Mouse (Mus musculus) liver, embryonic 15.5 days (tissue): ENCODE measurements around the gene Kifap3. TPM values are rescaled to one million over a fixed set of nuclear protein-coding genes. Genes with fewer than 3 reads are reported as not detected.

Experiments
- ATAC-seq: fragments of 200-750 bp; cut with Nextera tagmentation; 2 replicates; pipeline ENCODE4 v1.8.0; 2017; ENCODE audit warnings: moderate number of reproducible peaks, mild to moderate bottlenecking, moderate library complexity; ENCODE audit not compliant: insufficient read depth
- H3K27ac ChIP-seq: fragments of 300-500 bp; sonication (generic); replicated peaks from 2 replicates; pipeline ENCODE4 v1.5.1; 2015; ENCODE audit warnings: mild to moderate bottlenecking, inconsistent platforms
- H3K27me3 ChIP-seq: fragments of 300-500 bp; sonication (generic); 2 replicates; pipeline ENCODE4 v1.6.1; 2015; ENCODE audit warnings: mild to moderate bottlenecking, inconsistent platforms
- H3K36me3 ChIP-seq: fragments of 300-500 bp; sonication (generic); replicated peaks from 2 replicates; pipeline ENCODE4 v1.6.1; 2015; ENCODE audit warnings: moderate library complexity, mild to moderate bottlenecking, inconsistent platforms
- H3K4me1 ChIP-seq: fragments of 300-500 bp; sonication (generic); replicated peaks from 2 replicates; pipeline ENCODE4 v1.6.1; 2015; ENCODE audit warnings: inconsistent platforms
- H3K4me2 ChIP-seq: fragments of 300-500 bp; sonication (generic); 2 replicates; pipeline ENCODE4 v1.6.1; 2015; ENCODE audit warnings: moderate library complexity, mild to moderate bottlenecking, inconsistent platforms
- H3K4me3 ChIP-seq: fragments of 300-500 bp; sonication (generic); replicated peaks from 2 replicates; pipeline ENCODE4 v1.5.1; 2015; ENCODE audit warnings: mild to moderate bottlenecking, inconsistent platforms
- H3K9ac ChIP-seq: fragments of 300-500 bp; sonication (generic); 2 replicates; pipeline ENCODE4 v1.6.1; 2015; ENCODE audit warnings: moderate library complexity, mild to moderate bottlenecking, inconsistent platforms
- H3K9me3 ChIP-seq: fragments of 300-500 bp; sonication (generic); replicated peaks from 2 replicates; pipeline ENCODE4 v1.6.1; 2016; ENCODE audit warnings: inconsistent platforms
- WGBS: fragments of 180-500 bp; shearing (Covaris S2); methylation state at CpG from one replicate; pipeline ENCODE4 v1.1.7; 2015; ENCODE audit warnings: mixed read lengths; ENCODE audit not compliant: insufficient replicate concordance; 5-methylcytosine and 5-hydroxymethylcytosine counted together
- polyA plus RNA-seq: library from polyadenylated mRNA; unstranded; fragments of >200 nt; fragmentation: Nextera tagmentation; extraction: Ambion mirVana; gene quantifications from 2 replicates; pipeline ENCODE4 v1.2.1, GENCODE M21; 2015

Kifap3 gene
- polyA plus RNA-seq, 1 experiment from 2014 or later, result 2.0 TPM

DNA sequence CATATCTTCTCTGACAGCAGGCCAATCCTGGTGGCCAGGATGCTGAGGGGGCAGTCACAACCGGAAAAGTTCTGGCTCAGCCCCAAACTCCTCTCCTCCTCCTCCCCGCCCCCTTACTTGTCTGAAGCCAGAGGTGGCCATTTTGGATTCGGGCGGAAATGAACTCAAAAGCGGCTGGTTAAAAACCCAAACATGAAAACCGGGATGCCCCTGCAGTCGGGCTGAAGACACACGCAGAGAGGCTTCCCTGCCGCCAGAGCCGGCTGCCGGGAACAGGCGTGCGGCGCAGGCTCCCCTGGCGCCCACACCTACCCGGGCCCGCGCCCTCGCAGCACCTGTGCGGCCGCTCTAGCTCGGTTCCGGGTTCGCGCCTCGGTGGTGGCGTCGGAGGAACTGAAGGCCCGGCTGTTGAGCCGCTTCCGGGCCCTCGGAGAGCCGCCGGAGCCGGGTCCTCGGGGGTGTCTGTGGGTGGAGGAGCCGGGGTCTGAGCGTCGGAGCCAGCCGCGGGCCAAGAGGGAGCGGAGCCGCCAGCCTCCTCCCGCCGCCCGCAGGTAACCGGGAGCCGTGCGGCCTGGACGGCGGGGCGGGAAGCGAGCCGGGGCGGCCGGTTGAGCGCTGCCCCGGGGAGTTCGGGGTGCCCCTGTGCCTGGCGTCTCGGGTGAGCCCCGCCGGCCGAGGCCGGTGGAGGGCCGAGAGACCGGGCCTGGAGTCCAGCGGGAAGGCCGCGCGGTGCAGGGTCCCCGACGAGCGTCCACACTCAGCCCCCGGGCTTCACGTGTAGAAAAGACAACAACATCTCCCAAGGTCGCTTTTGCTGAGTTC, 150.5 kb downstream of the Kifap3 start:
- peak; percentile 92 for ATAC-seq
- under 1% methylated on average over 74 of the region's 77 CpGs for WGBS

DNA sequence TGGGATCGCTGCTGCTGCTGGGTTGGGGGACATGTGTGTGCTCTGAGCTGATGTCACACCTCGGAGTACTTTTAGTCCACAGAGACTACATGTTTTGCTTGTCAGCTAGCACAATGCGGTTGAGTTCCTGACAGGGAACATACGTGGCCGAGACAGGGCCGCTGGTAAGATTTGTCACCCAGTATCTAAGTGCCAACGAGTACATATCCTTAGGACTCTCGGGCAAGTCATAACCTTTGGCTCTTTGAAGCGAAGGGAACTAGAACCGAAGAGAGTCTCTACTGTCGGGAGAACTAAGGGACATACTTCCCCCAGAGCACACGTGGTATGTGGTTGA, 151.0 kb downstream of the Kifap3 start:
- WGBS, result 1% methylated on average over 12 of the region's 12 CpGs
- H3K4me2 ChIP-seq, result peak overlapping the region; percentile 80

More for the DNA sequence above, 150.5 kb downstream of the Kifap3 start:
- peak overlapping the region; percentile 80 for H3K4me2 ChIP-seq
- peaks cover 31% of the 10 kb centered on the region for H3K4me1 ChIP-seq
- H3K4me3 ChIP-seq, result peak overlapping the region; percentile 97
- H3K36me3 ChIP-seq, result peaks cover 18% of the 10 kb centered on the region
- peak overlapping the region; percentile 74 for H3K27ac ChIP-seq
- H3K9ac ChIP-seq, result peak overlapping the region; percentile 92
- H3K9me3 ChIP-seq, result no peaks in the 10 kb centered on the region
- no peaks in the 10 kb centered on the region for H3K27me3 ChIP-seq

DNA sequence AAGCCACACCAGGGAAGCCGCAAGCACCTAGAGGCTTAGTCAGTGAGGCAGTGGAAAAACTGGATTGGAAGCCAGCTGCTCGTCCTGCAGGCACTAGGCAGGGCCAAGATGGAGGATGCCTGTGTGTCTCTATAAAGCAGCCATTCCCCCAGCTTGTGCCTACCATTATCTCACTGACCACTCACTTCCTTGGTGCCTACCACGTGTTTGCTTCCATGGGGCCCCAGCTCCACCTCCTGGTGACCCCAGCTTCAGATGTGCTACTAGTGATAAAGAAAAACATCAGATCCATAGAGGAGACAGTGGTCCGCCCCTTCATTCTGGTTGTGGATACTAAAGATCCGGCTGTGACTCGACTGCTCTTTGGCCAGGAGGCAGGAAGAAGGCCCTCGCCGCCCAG, 152.4 kb downstream of the Kifap3 start:
- peak overlapping the region; percentile 80 for H3K4me2 ChIP-seq
- peak overlapping the region; percentile 97; the same call in 1 of the 2 replicates for H3K4me3 ChIP-seq
- H3K9ac ChIP-seq, result 0 out of 2 replicates have a peak overlapping the region, but pooled peaks have one; percentile 15
- no peaks in the 10 kb centered on the region for H3K9me3 ChIP-seq
- no peaks in the 10 kb centered on the region for H3K27me3 ChIP-seq
- 50% methylated on average over 8 of the region's 8 CpGs for WGBS
- peaks cover 31% of the 10 kb centered on the region for H3K4me1 ChIP-seq
- peak; percentile 6; the same call in 1 of the 2 replicates for ATAC-seq
- H3K27ac ChIP-seq, result peak overlapping the region; percentile 14; the same call in 1 of the 2 replicates
- peaks cover 37% of the 10 kb centered on the region for H3K36me3 ChIP-seq

More for the DNA sequence above, 151.0 kb downstream of the Kifap3 start:
- peak overlapping the region; percentile 97 for H3K4me3 ChIP-seq
- peak overlapping the region; percentile 74 for H3K27ac ChIP-seq
- ATAC-seq, result peak; percentile 20
- peak overlapping the region; percentile 92 for H3K9ac ChIP-seq
- peaks cover 24% of the 10 kb centered on the region for H3K36me3 ChIP-seq
- no peaks in the 10 kb centered on the region for H3K27me3 ChIP-seq
- no peaks in the 10 kb centered on the region for H3K9me3 ChIP-seq
- peaks cover 31% of the 10 kb centered on the region for H3K4me1 ChIP-seq

DNA sequence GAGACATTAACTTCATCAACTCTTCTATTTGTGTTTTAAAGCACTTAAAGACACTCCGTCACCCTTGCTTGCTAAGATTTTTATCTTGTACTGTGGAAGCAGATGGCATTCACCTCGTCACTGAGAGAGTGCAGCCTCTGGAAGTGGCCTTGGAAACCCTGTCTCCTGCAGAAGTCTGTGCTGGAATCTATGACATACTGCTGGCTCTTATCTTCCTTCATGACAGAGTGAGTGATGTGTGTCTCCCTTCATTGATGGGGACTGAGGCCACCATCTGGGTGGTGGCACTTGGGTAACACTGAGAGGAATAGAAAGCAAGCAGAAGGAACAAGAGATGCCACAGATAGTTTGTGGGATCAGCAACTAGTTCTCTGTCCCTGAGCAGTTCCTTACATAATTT, 155.2 kb downstream of the Kifap3 start:
- peaks cover 23% of the 10 kb centered on the region for H3K4me1 ChIP-seq
- no peaks in the 10 kb centered on the region for H3K9me3 ChIP-seq
- ATAC-seq, result no peak
- no peak overlapping the region for H3K27ac ChIP-seq
- no peak overlapping the region for H3K4me2 ChIP-seq
- H3K9ac ChIP-seq, result no peak overlapping the region
- H3K36me3 ChIP-seq, result peaks cover 61% of the 10 kb centered on the region
- whole genome bisulfite sequencing, result 68% methylated on average over 2 of the region's 2 CpGs
- H3K27me3 ChIP-seq, result no peaks in the 10 kb centered on the region
- H3K4me3 ChIP-seq, result no peak overlapping the region

DNA sequence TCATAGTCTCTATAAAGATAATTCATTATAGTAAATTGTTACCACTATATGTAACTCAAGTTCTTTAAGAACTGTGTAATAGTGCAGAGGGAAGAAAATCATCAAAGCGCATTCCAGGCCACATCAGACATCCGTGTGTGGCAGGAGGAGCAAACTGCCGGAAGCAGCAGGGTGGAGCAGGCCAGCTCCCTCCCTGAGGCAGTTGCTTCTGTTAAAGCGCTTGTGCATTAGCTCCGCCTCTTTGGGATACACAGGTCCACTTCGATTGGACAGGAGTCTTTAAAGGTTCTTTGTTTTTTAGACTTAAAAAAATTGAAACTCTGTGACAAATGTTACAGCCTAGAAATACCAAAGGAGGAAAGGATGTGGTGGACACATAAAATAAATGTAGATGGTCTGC, 162.7 kb downstream of the Kifap3 start:
- Histone ChIP-seq H3K27ac (no peak overlapping the region), H3K36me3 (peaks cover 94% of the 10 kb centered on the region), H3K4me1 (no peaks in the 10 kb centered on the region), H3K4me2 (no peak overlapping the region), H3K9me3 (no peaks in the 10 kb centered on the region), H3K9ac (no peak overlapping the region), H3K27me3 (no peaks in the 10 kb centered on the region), H3K4me3 (no peak overlapping the region)
- WGBS, result 70% methylated on average over 6 of the region's 6 CpGs
- no peak for ATAC-seq

DNA sequence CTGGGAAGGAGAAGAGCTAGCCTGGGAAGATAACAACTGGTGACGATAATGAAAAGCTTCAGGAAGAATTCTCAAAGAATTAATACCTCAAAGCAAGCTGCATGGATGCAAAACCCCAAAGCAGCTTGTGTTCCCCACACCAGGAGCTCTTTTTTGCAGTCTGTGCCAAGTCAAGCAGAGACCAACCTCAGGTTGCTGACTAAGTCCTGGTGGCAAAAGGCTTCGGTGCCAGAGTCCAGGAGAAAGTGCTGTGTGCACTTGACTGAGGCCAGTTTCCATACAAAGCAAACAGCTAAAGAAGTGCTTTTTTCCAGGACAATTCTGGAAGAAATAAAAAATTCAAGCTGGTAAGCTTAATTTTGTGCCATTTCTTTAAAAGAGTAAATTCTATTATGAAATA, 174.0 kb downstream of the Kifap3 start:
- Histone ChIP-seq H3K4me1 (no peaks in the 10 kb centered on the region), H3K27ac (no peak overlapping the region), H3K4me3 (no peak overlapping the region), H3K9me3 (no peaks in the 10 kb centered on the region), H3K36me3 (peaks cover 77% of the 10 kb centered on the region), H3K27me3 (no peaks in the 10 kb centered on the region), H3K4me2 (no peak overlapping the region), H3K9ac (no peak overlapping the region)
- ATAC-seq, result no peak
- 76% methylated on average over 2 of the region's 2 CpGs for WGBS

DNA sequence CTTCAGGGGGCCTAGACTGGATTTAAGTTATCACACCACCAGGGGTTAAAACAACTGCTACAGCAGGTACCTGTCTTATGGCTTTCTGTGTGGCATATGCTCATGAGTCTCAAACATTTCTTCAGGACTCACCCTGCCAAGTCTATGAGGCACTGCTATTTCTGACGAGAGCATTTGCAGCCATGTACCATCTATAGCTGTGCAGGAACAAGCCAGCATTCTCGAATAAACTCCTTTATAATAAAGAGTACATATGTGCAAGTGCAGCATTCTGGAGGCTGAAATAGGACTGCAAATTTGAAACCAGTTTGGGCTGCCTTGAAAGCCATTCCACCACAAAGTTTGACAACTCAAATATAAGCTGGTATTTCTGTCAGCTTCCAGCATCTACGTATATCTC, 178.7 kb downstream of the Kifap3 start:
- peaks cover 51% of the 10 kb centered on the region for H3K36me3 ChIP-seq
- no peaks in the 10 kb centered on the region for H3K9me3 ChIP-seq
- WGBS, result 67% methylated on average over 3 of the region's 3 CpGs
- no peaks in the 10 kb centered on the region for H3K27me3 ChIP-seq
- no peak overlapping the region for H3K4me3 ChIP-seq
- H3K4me2 ChIP-seq, result no peak overlapping the region
- no peaks in the 10 kb centered on the region for H3K4me1 ChIP-seq
- no peak overlapping the region for H3K9ac ChIP-seq
- no peak overlapping the region for H3K27ac ChIP-seq
- no peak for ATAC-seq

DNA sequence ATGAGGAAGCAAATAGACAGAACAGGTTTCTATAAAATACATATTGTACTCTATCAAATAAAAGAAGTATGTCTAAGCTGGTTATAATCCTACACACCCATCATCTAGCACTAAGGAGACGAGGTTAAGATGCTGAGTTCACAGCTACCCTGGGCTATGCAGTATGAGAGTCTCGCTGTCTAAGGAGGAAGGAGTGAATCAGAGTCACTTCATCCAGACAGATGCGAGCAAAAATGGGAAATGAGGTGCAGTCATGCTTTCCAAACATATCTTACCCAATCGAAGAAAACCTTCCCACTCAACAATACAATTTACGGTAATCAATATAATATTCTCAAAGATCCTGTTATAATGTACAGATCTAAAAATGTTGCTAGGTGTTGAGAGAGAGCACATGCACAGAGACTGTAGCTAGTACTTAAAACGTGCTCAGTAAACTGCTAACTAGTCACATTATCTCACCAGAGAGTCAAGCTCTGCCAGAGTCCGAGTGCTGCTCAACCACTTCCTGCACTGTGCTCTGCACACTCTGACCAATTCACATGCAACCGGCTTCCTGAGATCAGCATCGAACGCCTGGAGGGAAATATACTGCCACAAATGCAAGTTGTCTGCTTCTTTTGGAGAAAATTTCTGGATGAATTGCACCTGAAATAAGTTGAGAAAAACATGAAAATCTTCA, 184.8 kb downstream of the Kifap3 start:
- no peak overlapping the region for H3K9ac ChIP-seq
- ATAC-seq, result no peak
- WGBS, result 42% methylated on average over 10 of the region's 10 CpGs
- H3K27ac ChIP-seq, result no peak overlapping the region
- H3K4me3 ChIP-seq, result no peak overlapping the region
- H3K4me1 ChIP-seq, result no peaks in the 10 kb centered on the region
- no peak overlapping the region for H3K4me2 ChIP-seq
- H3K27me3 ChIP-seq, result no peaks in the 10 kb centered on the region
- no peaks in the 10 kb centered on the region for H3K9me3 ChIP-seq
- peaks cover 29% of the 10 kb centered on the region for H3K36me3 ChIP-seq

Other genes with a start within 250 kb of the Kifap3 start
- 0.13 TPM in 1 of 2 replicates, not detected in the other for gene Mettl11b, start 54.4 kb upstream of the Kifap3 start, polyA plus RNA-seq
- 8.4 and 9.3 TPM in 2 replicates for gene Scyl3, start 149.5 kb downstream of the Kifap3 start, polyA plus RNA-seq
- gene BC055324, start 215.2 kb downstream of the Kifap3 start, polyA plus RNA-seq, result 8.7 and 9.6 TPM in 2 replicates
- 4.0 and 4.2 TPM in 2 replicates for gene Mettl18, start 215.3 kb downstream of the Kifap3 start, polyA plus RNA-seq